Mouse (Mus musculus): ENCODE measurements around the gene AC141477.1.
A peak's percentile ranks its signal among the peaks of the same experiment; 100 is the strongest.

The AC141477.1 gene

GRCm38 (mm10) chr10:76440281-76440680 lies at the start of gene AC141477.1:
Gene AC141477.1, minus strand, starts transcription at chr10:76440444.
- DNase-seq (ENCODE audit: low read depth): peak; percentile 28

GRCm38 (mm10) chr10:76489205-76489604 lies 49.0 kb upstream of the AC141477.1 start:
- DNase-seq (ENCODE audit: low read depth): no peak

DNA sequence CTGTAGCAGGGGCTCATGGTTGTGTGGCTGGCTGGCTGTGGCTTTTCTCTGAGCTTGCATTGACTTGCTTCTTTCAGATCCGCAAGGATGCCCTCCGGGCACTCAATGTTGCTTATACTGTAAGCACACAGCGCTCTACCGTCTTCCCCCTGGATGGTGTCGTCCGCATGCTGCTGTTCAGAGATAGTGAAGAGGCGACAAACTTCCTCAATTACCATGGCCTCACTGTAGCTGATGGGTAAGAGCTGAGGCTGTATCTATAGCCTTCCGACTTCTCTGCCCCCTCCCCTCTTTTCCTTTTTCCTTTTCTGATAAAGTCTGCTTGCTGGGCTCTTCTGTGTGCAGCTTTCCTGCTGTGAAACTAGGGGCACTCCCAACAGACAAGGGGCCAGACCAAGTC lies 48.0 kb upstream of the AC141477.1 start:
- DNase-seq (ENCODE audit: low read depth): no peak

- DNase-seq (ENCODE audit: low read depth): no peak
Measured at GRCm38 (mm10) chr10:76486302-76486701, 46.1 kb upstream of the AC141477.1 start.

GRCm38 (mm10) chr10:76481480-76481879 lies 41.2 kb upstream of the AC141477.1 start:
- DNase-seq (ENCODE audit: low read depth): no peak

DNA sequence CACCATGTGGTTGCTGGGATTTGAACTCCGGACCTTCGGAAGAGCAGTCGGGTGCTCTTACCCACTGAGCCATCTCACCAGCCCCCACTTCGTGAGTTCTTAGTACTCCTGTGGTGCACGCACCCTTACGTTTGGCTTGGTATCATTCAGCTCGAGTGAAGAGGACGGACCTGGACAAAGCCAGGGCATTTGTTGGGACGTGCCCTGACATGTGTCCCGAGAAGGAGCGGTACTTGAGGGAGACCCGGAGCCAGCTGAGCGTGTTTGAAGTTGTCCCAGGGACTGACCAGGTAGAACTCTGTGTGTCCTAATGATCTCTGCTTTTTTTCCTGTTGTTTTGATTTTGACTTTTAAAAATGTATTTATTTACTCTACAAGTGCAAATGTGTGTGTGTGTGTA lies 40.6 kb upstream of the AC141477.1 start:
- no peak for DNase-seq (ENCODE audit: low read depth)

- DNase-seq (ENCODE audit: low read depth): no peak
Measured at GRCm38 (mm10) chr10:76473759-76474158, 33.5 kb upstream of the AC141477.1 start.

- peak; percentile 95 for DNase-seq (ENCODE audit: low read depth)
Measured at GRCm38 (mm10) chr10:76468203-76469162, 28.2 kb upstream of the AC141477.1 start, which contains the start of the genes Mcm3ap and Ybey. Gene Mcm3ap, plus strand, starts transcription at chr10:76468927. Gene Ybey, minus strand, starts transcription at chr10:76469114.

DNA sequence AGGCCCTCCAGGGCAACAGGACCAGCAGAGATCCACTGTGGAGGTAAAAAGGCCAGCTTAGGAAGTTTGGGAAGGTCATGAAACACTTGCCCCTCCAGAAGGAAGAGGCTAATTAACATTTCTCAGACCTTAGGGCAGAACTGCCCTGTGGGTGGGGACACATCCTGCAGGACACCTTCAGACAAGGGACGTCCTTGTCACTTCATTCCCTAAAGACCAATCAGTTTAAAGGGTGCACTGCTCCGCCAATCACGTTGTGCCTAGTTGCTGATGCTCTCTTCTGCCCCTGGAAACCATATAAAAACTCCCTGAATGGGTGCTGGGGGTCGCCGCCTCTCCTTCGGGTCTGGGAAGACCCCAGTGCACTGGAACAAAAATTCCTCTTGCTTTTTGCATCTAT lies 22.5 kb upstream of the AC141477.1 start:
- DNase-seq (ENCODE audit: low read depth): no peak

GRCm38 (mm10) chr10:76462312-76462711 lies 22.1 kb upstream of the AC141477.1 start:
- DNase-seq (ENCODE audit: low read depth): no peak

- DNase-seq (ENCODE audit: low read depth): no peak
Measured at GRCm38 (mm10) chr10:76461255-76461654, 21.0 kb upstream of the AC141477.1 start.

DNA sequence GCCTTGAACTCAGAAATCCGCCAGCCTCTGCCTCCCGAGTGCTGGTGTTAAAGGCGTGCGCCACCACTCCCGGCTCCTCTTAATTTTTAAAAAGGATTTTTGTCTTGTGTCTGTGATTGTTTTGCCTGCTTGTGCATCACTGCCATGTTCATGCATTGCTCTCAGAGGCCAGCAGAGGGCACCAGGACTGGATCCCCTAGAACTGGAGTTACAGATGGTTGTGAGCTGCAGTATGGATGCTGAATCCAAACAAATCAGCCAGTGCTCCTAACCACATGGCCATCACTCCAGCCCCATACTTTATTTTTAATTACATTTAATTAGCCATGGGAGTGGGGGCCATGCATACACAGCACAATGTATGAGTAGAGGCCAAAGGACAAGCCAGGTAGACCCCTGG lies 15.0 kb upstream of the AC141477.1 start:
- DNase-seq (ENCODE audit: low read depth): peak; percentile 66

DNA sequence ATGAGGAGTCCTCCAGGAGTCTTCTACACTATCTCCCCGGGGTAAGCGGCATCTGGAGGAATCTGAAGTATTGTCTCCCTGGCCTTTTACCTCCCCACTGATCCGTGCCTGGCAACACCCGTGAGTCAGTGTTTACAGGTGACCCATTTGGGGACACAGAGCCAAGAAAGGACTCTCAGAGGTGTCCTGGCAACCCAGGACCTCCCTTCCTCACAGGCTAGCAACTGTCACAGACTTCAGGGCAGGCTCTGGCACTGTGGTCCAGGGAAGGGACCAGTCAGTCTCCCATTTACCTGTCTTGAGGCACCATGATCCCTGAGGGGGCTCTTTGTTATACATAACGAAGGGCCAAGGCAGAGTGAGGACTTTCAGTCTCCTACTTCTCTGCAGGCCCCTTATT lies 8.6 kb upstream of the AC141477.1 start, which contains the start of gene 2610028H24Rik:
Gene 2610028H24Rik (plus strand): TSS at position 231 of the 400 bp plus-strand sequence.
- no peak for DNase-seq (ENCODE audit: low read depth)

- no peak for DNase-seq (ENCODE audit: low read depth)
Measured at GRCm38 (mm10) chr10:76447406-76448229, 7.4 kb upstream of the AC141477.1 start.

- no peak for DNase-seq (ENCODE audit: low read depth)
Measured at GRCm38 (mm10) chr10:76445996-76446681, 5.9 kb upstream of the AC141477.1 start.

DNA sequence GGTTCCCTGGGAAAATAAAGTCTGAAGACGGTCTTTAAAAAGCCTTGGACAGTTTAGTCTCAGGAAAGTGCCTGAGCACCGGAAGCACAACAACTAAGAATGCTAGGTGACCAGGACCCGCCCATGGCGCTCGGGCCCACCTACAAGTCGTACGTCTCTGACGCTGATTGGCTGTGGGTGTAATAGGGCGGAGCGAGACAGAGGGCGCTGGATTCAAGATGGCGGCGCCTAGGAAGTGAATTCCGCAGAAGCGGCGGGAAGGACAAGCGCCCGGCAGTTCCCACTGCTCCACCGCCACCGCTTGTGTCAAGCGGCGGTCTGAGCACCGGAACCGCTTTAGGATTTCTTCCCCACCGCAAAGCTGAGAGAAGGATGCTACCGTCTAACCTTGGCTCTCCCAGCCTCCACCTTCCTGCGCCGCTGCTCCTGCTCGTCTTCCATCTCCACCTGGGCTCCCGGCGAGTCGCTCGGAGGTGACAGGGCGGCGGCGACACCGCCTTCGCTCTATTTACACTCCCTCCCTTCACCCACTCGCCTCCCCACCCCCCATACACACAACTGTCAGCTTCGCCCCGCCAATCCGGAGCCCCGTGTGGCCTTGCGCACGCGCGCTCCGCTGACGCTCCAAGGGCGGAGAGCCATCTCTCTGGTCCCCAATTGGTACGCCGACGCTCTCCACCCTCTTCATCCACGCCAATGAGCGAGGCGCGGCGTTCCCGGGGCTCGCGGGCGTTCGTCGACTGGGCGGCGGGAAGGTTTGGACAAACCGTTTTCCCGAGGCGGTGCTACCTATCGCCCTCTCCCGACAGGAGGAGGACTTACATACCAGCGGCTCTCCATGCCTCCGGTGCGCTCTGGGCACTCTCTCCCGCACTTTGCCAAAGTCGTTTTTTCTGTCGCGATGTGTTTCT lies 2.2 kb upstream of the AC141477.1 start, which contains the start of gene Pcnt:
Gene Pcnt (minus strand): TSS at position 609 of the 911 bp plus-strand sequence.
- peak; percentile 98 for DNase-seq (ENCODE audit: low read depth)

GRCm38 (mm10) chr10:76439107-76439890 lies 945 bp downstream of the AC141477.1 start:
- no peak for DNase-seq (ENCODE audit: low read depth)

GRCm38 (mm10) chr10:76433925-76434324 lies 6.3 kb downstream of the AC141477.1 start:
- no peak for DNase-seq (ENCODE audit: low read depth)

DNA sequence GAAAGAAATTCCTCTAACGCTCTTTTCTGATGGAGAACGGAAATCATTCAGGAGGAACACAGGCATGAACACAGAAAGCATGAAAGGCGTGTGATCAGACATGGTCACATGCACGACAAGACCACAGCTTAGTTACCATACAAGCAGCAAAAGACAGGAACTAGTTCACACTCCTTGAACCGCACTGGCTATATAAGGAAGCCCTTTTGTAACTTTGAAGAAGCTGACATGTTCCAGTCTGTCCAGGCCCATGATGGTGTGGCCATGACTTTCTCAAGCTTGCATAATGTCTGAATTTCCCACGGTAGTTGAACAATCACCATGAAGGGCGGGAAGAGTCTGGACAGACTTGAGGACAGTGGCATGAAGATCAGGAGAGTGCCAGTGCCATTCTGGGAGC lies 14.6 kb downstream of the AC141477.1 start:
- DNase-seq (ENCODE audit: low read depth): no peak

GRCm38 (mm10) chr10:76416811-76417210 lies 23.4 kb downstream of the AC141477.1 start:
- DNase-seq (ENCODE audit: low read depth): no peak
